Mouse (Mus musculus) embryonic fibroblast, embryonic 13.5 days (primary cell): ENCODE data around the gene Klk8. TPM values are rescaled to one million over a fixed set of nuclear protein-coding genes. Genes with fewer than 3 reads are reported as not detected.

Experiments used
- H3K27ac ChIP-seq: 2 replicates; pipeline ENCODE4 v1.5.1; 2012; ENCODE audit warnings: low read length, control low read depth, inconsistent platforms; ENCODE audit not compliant: insufficient read depth
- H3K4me1 ChIP-seq: 2 replicates; pipeline ENCODE4 v1.6.1; 2011; ENCODE audit warnings: low read length; ENCODE audit not compliant: control insufficient read depth, insufficient read depth
- H3K4me3 ChIP-seq: 2 replicates; pipeline ENCODE4 v1.5.1; 2011; ENCODE audit warnings: mild to moderate bottlenecking, control low read depth, low read length; ENCODE audit not compliant: insufficient read depth
- CTCF ChIP-seq: IDR thresholded peaks from 2 replicates; pipeline ENCODE4 v1.5.1; 2011; ENCODE audit warnings: mild to moderate bottlenecking, control low read depth, low read length, moderate library complexity, borderline replicate concordance; ENCODE audit not compliant: insufficient read depth
- POLR2A ChIP-seq: IDR thresholded peaks from 2 replicates; pipeline ENCODE4 v1.6.1; 2011; ENCODE audit warnings: low read depth, mild to moderate bottlenecking, control low read depth, low read length, moderate library complexity
- polyA plus RNA-seq: library from polyadenylated mRNA; stranded (reverse); fragments of >200 nt; gene quantifications from 2 replicates; pipeline ENCODE4 v1.2.4, GENCODE M21; 2011; ENCODE audit warnings: low read depth; ENCODE audit not compliant: missing spikeins, insufficient read length

Klk8 gene
- polyA plus RNA-seq, 1 experiment = 6.2 TPM

DNA sequence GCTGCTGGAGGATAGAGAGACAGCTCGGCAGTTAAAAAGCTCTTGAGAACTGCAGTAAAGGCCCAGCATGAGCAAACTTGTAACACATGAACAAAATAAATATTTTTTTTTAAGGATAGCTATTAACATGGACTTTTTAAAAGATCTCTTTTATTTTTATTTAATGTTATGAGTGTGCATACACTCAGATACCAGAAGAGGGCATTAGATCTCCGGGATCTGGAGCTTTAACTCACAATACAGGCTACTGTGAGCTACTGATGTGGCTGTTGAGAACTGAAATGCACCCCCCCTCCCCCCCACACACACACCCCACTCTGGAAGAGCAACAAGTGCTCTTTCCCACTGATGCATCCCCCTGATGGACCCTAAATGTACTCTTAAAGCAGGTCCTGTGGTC is 8.1 kb upstream of the Klk8 start:
- Histone ChIP-seq H3K27ac (peak overlapping the region; percentile 80), H3K4me1 (peaks cover 4% of the 10 kb centered on the region), H3K4me3 (no peak overlapping the region)
- TF ChIP-seq CTCF = no peak
- no peak for TF ChIP-seq POLR2A

DNA sequence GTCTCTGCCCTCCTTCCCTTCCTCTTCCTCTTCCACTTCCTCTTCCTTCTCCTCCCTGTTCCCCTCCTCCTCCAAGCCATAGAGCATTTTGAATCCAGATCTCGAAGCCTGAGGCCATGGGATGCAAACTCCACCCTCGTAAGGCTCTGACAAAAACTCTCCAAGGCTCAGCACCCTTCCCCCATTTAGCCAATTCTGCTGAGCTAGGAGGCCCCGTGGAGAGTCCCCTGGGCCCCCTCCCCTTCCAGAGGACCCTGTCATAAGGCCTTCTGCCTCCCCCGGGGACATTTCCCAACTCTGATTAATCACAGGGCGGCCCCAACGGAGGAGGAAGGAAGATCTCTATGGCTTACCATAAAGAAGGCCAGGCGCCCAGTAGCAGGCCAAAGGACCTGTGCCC is 5.8 kb upstream of the Klk8 start, which contains the start of gene Klk9:
Klk9 (plus strand) TSS at position 301 of the 400 bp plus-strand sequence.
- Histone ChIP-seq H3K4me3 (no peak within 1 kb of the TSS), H3K27ac (no peak within 1 kb of the TSS), H3K4me1 (peaks cover 4% of the 10 kb centered on the region)
- no peak for TF ChIP-seq CTCF
- TF ChIP-seq POLR2A = no peak

DNA sequence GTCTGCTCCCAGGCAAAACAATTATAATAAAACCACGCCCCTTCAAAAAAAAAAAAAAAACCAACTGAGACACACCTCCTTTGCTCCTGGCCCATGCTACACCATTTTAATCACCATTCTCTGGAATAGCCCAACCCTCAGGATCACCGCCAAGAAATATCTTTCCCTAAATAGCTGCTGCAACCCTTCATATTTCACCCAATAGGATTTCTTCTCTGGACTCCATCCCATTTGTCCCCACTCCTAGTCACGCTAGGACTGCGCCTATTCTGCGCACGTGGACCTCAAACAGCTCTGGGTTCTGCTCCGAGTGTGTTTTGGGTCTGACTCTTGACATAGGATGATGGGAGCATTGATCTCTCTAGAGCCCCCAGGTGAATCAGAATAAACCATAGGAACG is 1.0 kb upstream of the Klk8 start:
- no peaks in the 10 kb centered on the region for H3K4me1 ChIP-seq
- peak; percentile 43 for TF ChIP-seq POLR2A
- TF ChIP-seq CTCF = no peak
- no peak overlapping the region for H3K27ac ChIP-seq
- peak overlapping the region; percentile 83 for H3K4me3 ChIP-seq

DNA sequence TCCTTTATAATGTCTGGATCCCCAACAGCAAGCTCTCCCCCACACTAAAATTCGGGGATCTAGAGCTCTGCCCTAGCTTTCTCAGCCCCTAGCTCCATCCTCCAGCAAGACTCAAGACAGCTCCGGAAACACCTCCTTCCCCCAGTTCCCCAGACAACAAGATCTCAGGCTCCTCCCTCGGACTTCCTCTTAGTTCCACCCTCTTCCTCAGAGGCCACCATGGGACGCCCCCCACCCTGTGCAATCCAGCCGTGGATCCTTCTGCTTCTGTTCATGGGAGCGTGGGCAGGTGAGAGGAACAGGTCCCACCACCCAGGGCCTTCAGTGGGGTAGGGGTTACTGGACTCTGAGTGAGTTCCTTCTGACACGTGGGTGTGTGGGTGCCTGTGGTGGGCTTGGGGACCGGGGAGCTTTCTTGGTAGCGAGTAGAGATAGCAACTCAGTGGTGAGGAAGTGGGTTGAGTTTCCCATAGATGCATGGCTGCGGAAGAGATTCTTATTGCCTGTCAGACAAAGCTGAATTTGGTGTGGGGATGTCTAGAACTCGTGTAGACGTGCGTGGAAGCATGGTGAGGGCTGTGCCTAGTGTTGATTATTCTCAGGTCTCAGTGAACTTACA is 576 bp downstream of the Klk8 start:
- no peak overlapping the region for H3K27ac ChIP-seq
- H3K4me1 ChIP-seq = no peaks in the 10 kb centered on the region
- peak overlapping the region; percentile 83 for H3K4me3 ChIP-seq
- no peak for TF ChIP-seq CTCF
- TF ChIP-seq POLR2A = 0 out of 2 replicates have a peak, but pooled peaks have one; percentile 20

DNA sequence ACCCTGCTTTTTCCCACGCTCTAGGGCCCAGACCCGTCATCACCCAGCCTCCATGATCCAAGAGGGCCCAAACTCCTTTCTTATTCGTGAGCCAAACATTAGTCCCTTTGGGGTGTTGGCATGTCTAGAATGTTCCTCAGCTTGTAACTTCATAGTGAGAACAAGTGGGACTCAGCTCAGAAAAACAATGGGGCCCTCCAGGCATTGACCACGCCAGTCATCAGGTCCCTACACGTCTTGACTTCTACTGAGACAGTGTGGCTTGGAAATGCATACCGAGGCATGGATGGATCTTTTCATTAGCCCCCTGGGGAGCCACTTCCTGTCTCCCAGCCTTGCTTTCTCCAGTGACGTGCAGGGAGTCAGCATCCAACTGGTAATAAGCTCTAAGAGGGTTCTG is 2.5 kb downstream of the Klk8 start:
- no peak overlapping the region for H3K27ac ChIP-seq
- H3K4me1 ChIP-seq = no peaks in the 10 kb centered on the region
- H3K4me3 ChIP-seq = no peak overlapping the region
- TF ChIP-seq POLR2A = no peak
- TF ChIP-seq CTCF = no peak

DNA sequence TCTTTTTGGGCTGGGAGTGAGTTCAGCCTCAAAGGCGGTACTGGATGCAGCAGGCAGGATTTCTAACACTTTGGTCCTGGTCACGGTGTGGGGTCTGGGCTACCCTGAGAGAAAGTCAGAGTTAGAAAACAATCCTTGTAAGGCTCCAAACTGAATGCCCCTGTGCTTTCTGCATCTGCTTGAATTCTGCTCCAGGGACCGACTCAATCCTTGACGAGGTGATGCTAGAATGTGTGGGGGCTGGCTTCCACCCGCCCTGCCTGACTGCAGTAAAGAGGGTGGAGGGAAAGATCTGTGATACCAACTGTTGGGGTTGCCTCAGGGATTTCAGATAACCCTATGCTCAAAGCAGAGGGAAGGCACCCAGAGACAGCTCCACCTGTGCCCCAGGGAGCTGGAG is 13.6 kb downstream of the Klk8 start, which contains the start of gene Klk7:
Klk7 (plus strand) TSS at position 301 of the 400 bp plus-strand sequence.
- TF ChIP-seq CTCF (no peak), POLR2A (no peak)
- H3K4me3 ChIP-seq = no peak within 1 kb of the TSS
- no peaks in the 10 kb centered on the region for H3K4me1 ChIP-seq
- H3K27ac ChIP-seq = no peak within 1 kb of the TSS

DNA sequence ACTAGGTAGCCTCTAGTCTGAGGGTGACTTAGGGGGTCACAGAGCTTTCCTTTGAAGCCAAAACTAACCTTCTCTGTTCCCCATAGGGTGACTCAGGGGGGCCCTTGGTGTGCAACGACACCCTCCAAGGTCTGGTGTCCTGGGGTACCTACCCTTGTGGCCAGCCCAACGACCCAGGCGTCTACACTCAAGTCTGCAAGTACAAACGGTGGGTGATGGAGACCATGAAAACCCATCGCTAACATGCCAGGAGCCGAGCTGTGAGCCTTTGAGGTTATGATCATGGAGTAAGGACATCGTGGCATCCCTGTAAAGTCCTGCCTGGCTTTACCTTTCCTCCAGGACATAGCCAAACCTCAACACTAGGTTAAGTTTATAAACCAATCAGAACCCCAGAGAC is 17.8 kb downstream of the Klk8 start:
- Histone ChIP-seq H3K27ac (no peak overlapping the region), H3K4me3 (no peak overlapping the region), H3K4me1 (no peaks in the 10 kb centered on the region)
- no peak for TF ChIP-seq POLR2A
- TF ChIP-seq CTCF = no peak

DNA sequence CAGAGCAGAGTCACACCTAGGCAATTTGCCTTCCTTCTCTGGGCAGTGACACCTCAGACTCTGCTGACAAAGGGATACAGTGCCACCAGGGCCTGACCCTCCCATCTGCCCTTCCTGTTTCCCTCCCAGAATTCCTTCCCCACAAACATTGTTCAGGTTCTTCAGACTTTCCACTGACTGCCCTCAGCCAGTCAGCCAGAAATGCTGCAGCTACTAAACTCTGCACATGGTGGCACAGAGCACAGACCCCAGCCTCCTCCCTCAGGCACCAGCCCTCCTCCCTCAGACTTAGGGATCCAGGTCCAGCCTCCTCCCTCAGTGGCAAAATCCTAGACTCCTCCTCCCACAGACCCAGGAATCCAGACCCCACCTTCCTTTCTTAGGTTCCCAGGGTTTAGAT is 19.4 kb downstream of the Klk8 start:
- no peak overlapping the region for H3K27ac ChIP-seq
- no peak overlapping the region for H3K4me3 ChIP-seq
- TF ChIP-seq CTCF (no peak), POLR2A (no peak)
- H3K4me1 ChIP-seq = no peaks in the 10 kb centered on the region

DNA sequence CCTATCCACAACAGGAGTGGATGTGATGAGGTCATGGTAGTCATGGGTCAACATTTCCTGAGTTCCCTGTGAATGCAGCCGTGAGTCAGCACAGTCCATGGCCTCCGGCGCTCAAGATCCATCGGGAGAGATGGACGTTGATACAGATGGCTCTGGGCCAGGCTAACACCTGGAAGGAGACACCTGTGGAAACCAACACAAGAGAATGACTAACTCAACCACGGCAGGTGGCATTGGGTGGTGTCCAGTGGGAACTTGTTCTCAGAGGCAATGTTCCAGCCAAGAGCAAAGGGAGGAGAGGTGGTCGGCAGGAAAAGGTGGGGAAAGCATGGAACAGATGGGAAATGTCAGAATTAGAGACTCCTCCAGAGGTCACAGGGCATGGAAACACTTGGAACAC is 24.2 kb downstream of the Klk8 start:
- Histone ChIP-seq H3K27ac (no peak overlapping the region), H3K4me3 (no peak overlapping the region), H3K4me1 (no peaks in the 10 kb centered on the region)
- TF ChIP-seq POLR2A (no peak), CTCF (no peak)

DNA sequence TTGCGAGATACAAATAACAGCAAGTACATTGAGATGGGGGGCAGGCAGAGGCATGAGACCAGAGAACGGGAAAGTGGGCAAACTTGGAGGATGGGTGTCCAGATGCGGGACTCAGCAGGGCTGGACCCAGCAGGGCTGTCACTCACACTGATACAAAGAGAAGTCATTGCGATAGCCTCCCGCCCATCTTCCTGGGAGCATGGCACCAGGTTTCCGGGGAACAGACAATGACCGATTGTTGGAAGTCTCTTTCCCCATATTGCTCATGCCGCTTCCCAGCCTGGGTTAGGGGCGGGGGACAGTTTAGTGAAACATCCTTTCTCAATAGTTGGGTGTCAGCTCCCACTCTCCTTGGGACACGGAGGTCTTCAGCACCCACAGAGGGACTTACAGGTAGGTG is 26.8 kb downstream of the Klk8 start, which contains the start of gene Klk6:
Klk6 (plus strand) TSS at position 301 of the 400 bp plus-strand sequence.
- no peak within 1 kb of the TSS for H3K27ac ChIP-seq

More for the DNA sequence above, 26.8 kb downstream of the Klk8 start, which contains the start of gene Klk6:
- Histone ChIP-seq H3K4me1 (no peaks in the 10 kb centered on the region), H3K4me3 (no peak within 1 kb of the TSS)
- TF ChIP-seq POLR2A (no peak), CTCF (no peak)
